8 mouse cellular contexts compared by ENCODE assay signal in the genomic region with DNA sequence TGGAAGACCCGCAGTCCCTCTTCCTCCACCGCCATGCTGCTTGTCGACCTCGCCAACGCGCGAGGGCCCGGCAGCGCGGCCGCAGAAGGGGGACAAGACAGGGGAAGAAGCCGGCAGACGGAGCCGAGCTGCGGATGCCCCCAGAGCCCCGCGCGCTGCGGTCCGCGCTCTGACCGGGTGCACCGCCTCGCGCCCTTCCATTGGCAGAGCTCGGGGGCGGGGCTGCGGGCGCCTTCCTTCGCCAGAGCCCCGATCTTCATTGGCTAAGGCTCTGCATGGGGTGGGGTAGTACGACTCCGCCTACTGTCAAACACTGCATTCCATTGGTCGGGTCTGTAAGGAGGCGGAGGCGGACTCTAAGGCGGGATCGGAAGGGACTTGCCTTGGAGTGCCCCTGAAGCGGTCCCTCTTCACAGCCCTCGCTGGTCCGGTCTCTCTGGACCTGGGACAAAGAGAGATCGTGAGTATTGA. TPM values are rescaled to one million over a fixed set of nuclear protein-coding genes. Genes with fewer than 3 reads are reported as not detected.
DNase-seq lines count a peak whose midpoint lies in the region; ATAC-seq and TF ChIP-seq lines count a peak whose summit lies in the region.

A gene (minus strand): TSS at position 191 of the 471 bp plus-strand sequence.

- dilution Hi-C loops in CH12.LX (cut with MboI; ENCODE audit: extremely low pct_ligation_motif_present, extremely low pct_unique_long_range_greater_than_20kb, low sequenced_read_pairs): no loop called here

- H3K4me3 ChIP-seq in CH12.LX (replicated peaks in 1 of 3; ENCODE audit: low read depth in 2 of 3, low read length in 2 of 3, poor library complexity in 1 of 3): peak within 1 kb of the TSS; percentile 71 to 91 (median 83)
- peak within 1 kb of the TSS; percentile 72 for H3K4me3 ChIP-seq in forebrain, embryonic 12.5 days (replicated peaks)
- H3K4me3 ChIP-seq in heart, postnatal 0 days (ENCODE audit: low read depth, low read length): peak within 1 kb of the TSS; percentile 93
- H3K4me3 ChIP-seq in liver, embryonic 16.5 days (ENCODE audit: low read depth, low read length): peak within 1 kb of the TSS; percentile 75
- H3K4me3 ChIP-seq in neural tube, embryonic 13.5 days: peak within 1 kb of the TSS; percentile 74
- peak within 1 kb of the TSS; percentile 94 for H3K4me3 ChIP-seq in testis, adult 2 months (ENCODE audit: control insufficient read depth, low read depth, low read length)

- peak within 1 kb of the TSS; percentile 55 for H3K9ac ChIP-seq in CH12.LX (ENCODE audit: insufficient read depth, low read depth)
- H3K9ac ChIP-seq in forebrain, embryonic 12.5 days: peak within 1 kb of the TSS; percentile 78
- H3K9ac ChIP-seq in heart, postnatal 0 days (replicated peaks; ENCODE audit: low read depth, low read length): peak within 1 kb of the TSS; percentile 84
- peak within 1 kb of the TSS; percentile 60 for H3K9ac ChIP-seq in liver, embryonic 16.5 days (ENCODE audit: low read depth, low read length)
- peak within 1 kb of the TSS; percentile 80 for H3K9ac ChIP-seq in neural tube, embryonic 13.5 days

- no peak for TF ChIP-seq EP300 in CH12.LX (IDR thresholded peaks at IDR 0.05; ENCODE audit: low read length)
- TF ChIP-seq EP300 in heart, postnatal 0 days (IDR thresholded peaks at IDR 0.05; ENCODE audit: low read depth): no peak

- peak; percentile 96 for DNase-seq in CH12.LX (ENCODE audit: extremely low read depth)
- DNase-seq in c-Kit-positive CD71-positive TER-119-positive erythroid progenitor cells, embryonic 14.5 days (ENCODE audit: low spot score): peak; percentile 93
- DNase-seq in heart, postnatal 0 days (ENCODE audit: low spot score): peak; percentile 98
- DNase-seq in kidney, postnatal 4 days: peak; percentile 94 to 97

- peaks cover 1% of the 10 kb centered on the region for H3K27me3 ChIP-seq in CH12.LX (replicated peaks)
- H3K27me3 ChIP-seq in forebrain, embryonic 12.5 days: peaks cover 18% of the 10 kb centered on the region
- H3K27me3 ChIP-seq in heart, postnatal 0 days (ENCODE audit: control insufficient read depth, insufficient read depth, low read length): no peaks in the 10 kb centered on the region
- H3K27me3 ChIP-seq in liver, embryonic 16.5 days (ENCODE audit: control insufficient read depth, insufficient read depth, low read depth, low read length): peaks cover 3% of the 10 kb centered on the region
- no peaks in the 10 kb centered on the region for H3K27me3 ChIP-seq in neural tube, embryonic 13.5 days
- H3K27me3 ChIP-seq in testis, adult 2 months (ENCODE audit: control insufficient read depth, insufficient read depth, low read length): no peaks in the 10 kb centered on the region

- WGBS in forebrain, embryonic 12.5 days: under 1% methylated on average over 42 of the region's 42 CpGs
- under 1% methylated on average over 41 of the region's 42 CpGs for WGBS in heart, postnatal 0 days
- WGBS in liver, embryonic 16.5 days (ENCODE audit: insufficient replicate concordance): under 1% methylated on average over 41 of the region's 42 CpGs
- 0% methylated on average over 42 of the region's 42 CpGs for WGBS in neural tube, embryonic 13.5 days

- TF ChIP-seq CTCF in CH12.LX (conservative IDR thresholded peaks at IDR 0.05 in 1 of 2, IDR thresholded peaks at IDR 0.05 in 1 of 2; ENCODE audit: low read depth in 2 of 2, low read length in 2 of 2): no peak
- no peak for TF ChIP-seq CTCF in heart, postnatal 0 days (IDR thresholded peaks at IDR 0.05; ENCODE audit: low read depth)
- TF ChIP-seq CTCF in testis, adult 2 months (IDR thresholded peaks at IDR 0.05; ENCODE audit: control insufficient read depth, insufficient read depth, insufficient replicate concordance, low read depth, low read length): no peak

- no peaks in the 10 kb centered on the region for H3K36me3 ChIP-seq in CH12.LX (replicated peaks in 1 of 2; ENCODE audit: control insufficient read depth in 1 of 2, insufficient read depth in 1 of 2, low read length in 1 of 2)
- H3K36me3 ChIP-seq in forebrain, embryonic 12.5 days (replicated peaks): no peaks in the 10 kb centered on the region
- H3K36me3 ChIP-seq in heart, postnatal 0 days (replicated peaks; ENCODE audit: control insufficient read depth, insufficient read depth, low read length): no peaks in the 10 kb centered on the region
- H3K36me3 ChIP-seq in liver, embryonic 16.5 days (ENCODE audit: control insufficient read depth, insufficient read depth): no peaks in the 10 kb centered on the region
- no peaks in the 10 kb centered on the region for H3K36me3 ChIP-seq in neural tube, embryonic 13.5 days
- no peaks in the 10 kb centered on the region for H3K36me3 ChIP-seq in testis, adult 2 months (ENCODE audit: control insufficient read depth, insufficient read depth, low read length)

- in situ Hi-C loops in CH12.LX (cut with MboI; ENCODE audit: low pct_ligation_motif_present, low pct_unique_long_range_greater_than_20kb, low sequenced_read_pairs): loop anchor here (5.0 to 10.0 kb wide), 3 partner anchors 67 to 125 kb away; no protein-coding TSS in a partner anchor

- H3K4me2 ChIP-seq in CH12.LX (ENCODE audit: insufficient read depth, low read depth, poor library complexity, severe bottlenecking): peak within 1 kb of the TSS; percentile 86
- H3K4me2 ChIP-seq in forebrain, embryonic 12.5 days: peak within 1 kb of the TSS; percentile 85
- H3K4me2 ChIP-seq in heart, postnatal 0 days (ENCODE audit: low read depth, low read length): peak within 1 kb of the TSS; percentile 98
- peak within 1 kb of the TSS; percentile 93 for H3K4me2 ChIP-seq in liver, embryonic 16.5 days (ENCODE audit: low read depth, low read length)
- peak within 1 kb of the TSS; percentile 63 for H3K4me2 ChIP-seq in neural tube, embryonic 13.5 days

- peak; percentile 98 for ATAC-seq in forebrain, embryonic 12.5 days (ENCODE audit: low FRiP score)
- peak; percentile 96 for ATAC-seq in heart, postnatal 0 days (ENCODE audit: insufficient read depth, low read depth)
- peak; percentile 99 for ATAC-seq in liver, embryonic 16.5 days (ENCODE audit: low read depth)
- ATAC-seq in neural tube, embryonic 13.5 days (ENCODE audit: low read depth): peak; percentile 98

- H3K79me2 ChIP-seq in CH12.LX (replicated peaks; ENCODE audit: control insufficient read depth, extremely low read depth, insufficient read depth, poor library complexity, severe bottlenecking): peaks cover 15% of the 10 kb centered on the region

- peak within 1 kb of the TSS; percentile 95; the same call in 1 of the 2 replicates for H3K27ac ChIP-seq in CH12.LX (ENCODE audit: insufficient read depth, low read depth)
- H3K27ac ChIP-seq in forebrain, embryonic 12.5 days: peak within 1 kb of the TSS; percentile 87
- peak within 1 kb of the TSS; percentile 94 for H3K27ac ChIP-seq in heart, postnatal 0 days (ENCODE audit: low read depth)
- H3K27ac ChIP-seq in liver, embryonic 16.5 days (ENCODE audit: low read length): peak within 1 kb of the TSS; percentile 81
- H3K27ac ChIP-seq in neural tube, embryonic 13.5 days (replicated peaks): peak within 1 kb of the TSS; percentile 92
- peak within 1 kb of the TSS; percentile 75 for H3K27ac ChIP-seq in testis, adult 2 months (ENCODE audit: control insufficient read depth, insufficient read depth, low read depth, low read length)

- peaks cover 9 to 51% of the 10 kb centered on the region in 2 experiments; a peak in 3 of 4 replicates for H3K4me1 ChIP-seq in CH12.LX (ENCODE audit: control insufficient read depth in 1 of 2, insufficient read depth in 2 of 2)
- peaks cover 36% of the 10 kb centered on the region for H3K4me1 ChIP-seq in forebrain, embryonic 12.5 days
- H3K4me1 ChIP-seq in heart, postnatal 0 days (ENCODE audit: control insufficient read depth, insufficient read depth): peaks cover 31% of the 10 kb centered on the region
- H3K4me1 ChIP-seq in liver, embryonic 16.5 days (ENCODE audit: control insufficient read depth, low read depth, low read length): peaks cover 28% of the 10 kb centered on the region
- peaks cover 41% of the 10 kb centered on the region for H3K4me1 ChIP-seq in neural tube, embryonic 13.5 days (replicated peaks)
- peaks cover 22% of the 10 kb centered on the region for H3K4me1 ChIP-seq in testis, adult 2 months (ENCODE audit: control insufficient read depth, insufficient read depth, low read length)

- no peaks in the 10 kb centered on the region for H3K9me3 ChIP-seq in CH12.LX (replicated peaks; ENCODE audit: low read length)
- no peaks in the 10 kb centered on the region for H3K9me3 ChIP-seq in forebrain, embryonic 12.5 days
- H3K9me3 ChIP-seq in heart, postnatal 0 days (replicated peaks; ENCODE audit: control insufficient read depth, low read length): no peaks in the 10 kb centered on the region
- H3K9me3 ChIP-seq in liver, embryonic 16.5 days (replicated peaks; ENCODE audit: control insufficient read depth, low read length): no peaks in the 10 kb centered on the region
- no peaks in the 10 kb centered on the region for H3K9me3 ChIP-seq in neural tube, embryonic 13.5 days

- TF ChIP-seq RAD21 in CH12.LX (IDR thresholded peaks at IDR 0.05; ENCODE audit: low read depth, low read length): no peak

- TF ChIP-seq POLR2A in CH12.LX (IDR thresholded peaks at IDR 0.05; ENCODE audit: low read depth, low read length): peak; percentile 84
- TF ChIP-seq POLR2A in testis, adult 2 months (IDR thresholded peaks at IDR 0.05; ENCODE audit: control insufficient read depth, low read depth, low read length): peak; percentile 44

TF ChIP-seq in CH12.LX, 34 proteins besides CTCF, POLR2A, EP300 and RAD21 (continues in another document):
- no peak for TF ChIP-seq BHLHE40 (IDR thresholded peaks at IDR 0.05; ENCODE audit: low read depth, low read length)
- TF ChIP-seq SIN3A (IDR thresholded peaks at IDR 0.05; ENCODE audit: low read length): peak; percentile 41; the same call in 1 of the 2 replicates
- peak; percentile 83 for TF ChIP-seq NELFE (IDR thresholded peaks at IDR 0.05; ENCODE audit: low read depth, low read length)
- peak; percentile 49; the same call in 1 of the 2 replicates for TF ChIP-seq MAZ (IDR thresholded peaks at IDR 0.05; ENCODE audit: low read depth, low read length)
- 0 out of 2 replicates have a peak, but pooled peaks have one; percentile 0 for TF ChIP-seq MEF2A (IDR thresholded peaks at IDR 0.05; ENCODE audit: borderline replicate concordance, low read depth, low read length)
- TF ChIP-seq NRF1 (IDR thresholded peaks at IDR 0.05; ENCODE audit: low read depth, low read length): 0 out of 2 replicates have a peak, but pooled peaks have one; percentile 25

RNA-seq across cellular contexts. Expression of the gene that starts here (rescaled TPM):
- 20.0 and 28.5 TPM in 2 replicates for total RNA-seq in CH12.LX (2012; rRNA removed)
- total RNA-seq in CH12.LX (2014; rRNA removed): 13.6 TPM in 2 replicates
- 12.8 and 13.7 TPM in 2 replicates for polyA plus RNA-seq in CH12.LX (2012; ENCODE audit: insufficient read length, low read depth)
- 24.6 and 26.9 TPM in 2 replicates for polyA plus RNA-seq in forebrain, embryonic 12.5 days (2016; fragmentation: Nextera tagmentation; extraction: Ambion mirVana)
- total RNA-seq in heart, postnatal 0 days (2014; rRNA removed; ENCODE audit: low replicate concordance): 27.7 and 29.9 TPM in 2 replicates
- 11.8 and 13.2 TPM in 2 replicates for polyA plus RNA-seq in heart, postnatal 0 days (2015; fragmentation: Nextera tagmentation; extraction: Ambion mirVana)
- polyA plus RNA-seq in liver, embryonic 16.5 days (2015; fragmentation: Nextera tagmentation; extraction: Ambion mirVana): 16.6 and 19.2 TPM in 2 replicates
- 28.3 and 30.7 TPM in 2 replicates for polyA plus RNA-seq in neural tube, embryonic 13.5 days (2015; fragmentation: Nextera tagmentation; extraction: Ambion mirVana)
- 41.0 and 47.5 TPM in 2 replicates for polyA plus RNA-seq in testis, adult 2 months (2012; rRNA removed)

Comparison
In these comparisons a context has a peak if more than half of its experiments do, and no peak if none do; other contexts are left out.
1. Peak in every context shown above with its lines: DNase-seq, ATAC-seq, H3K4me3 ChIP-seq and H3K27ac ChIP-seq.